Mouse (Mus musculus) forebrain, embryonic 15.5 days (tissue): ENCODE measurements around the gene Mcmbp. TPM values are rescaled to one million over a fixed set of nuclear protein-coding genes. Genes with fewer than 3 reads are reported as not detected.

Source experiments
- ATAC-seq: fragments of 200-750 bp; cut with Nextera tagmentation; replicated peaks from 2 replicates; pipeline ENCODE4 v1.8.0; 2017; ENCODE audit warnings: mild to moderate bottlenecking, moderate TSS enrichment, moderate library complexity
- H3K27ac ChIP-seq: fragments of 300-500 bp; sonication (generic); replicated peaks from 2 replicates; pipeline ENCODE4 v1.5.1; 2015; ENCODE audit warnings: mild to moderate bottlenecking, inconsistent platforms
- H3K27me3 ChIP-seq: fragments of 300-500 bp; sonication (generic); 2 replicates; pipeline ENCODE4 v1.6.1; 2015; ENCODE audit warnings: inconsistent platforms
- H3K36me3 ChIP-seq: fragments of 300-500 bp; sonication (generic); 2 replicates; pipeline ENCODE4 v1.6.1; 2015; ENCODE audit warnings: mild to moderate bottlenecking, inconsistent platforms
- H3K4me1 ChIP-seq: fragments of 300-500 bp; sonication (generic); 2 replicates; pipeline ENCODE4 v1.6.1; 2015; ENCODE audit warnings: inconsistent platforms
- H3K4me2 ChIP-seq: fragments of 300-500 bp; sonication (generic); replicated peaks from 2 replicates; pipeline ENCODE4 v1.6.1; 2015; ENCODE audit warnings: mild to moderate bottlenecking, inconsistent platforms
- H3K4me3 ChIP-seq: fragments of 300-500 bp; sonication (generic); 2 replicates; pipeline ENCODE4 v1.5.1; 2015; ENCODE audit warnings: mild to moderate bottlenecking, inconsistent platforms
- H3K9ac ChIP-seq: fragments of 300-500 bp; sonication (generic); replicated peaks from 2 replicates; pipeline ENCODE4 v1.6.1; 2015; ENCODE audit warnings: mild to moderate bottlenecking, inconsistent platforms
- H3K9me3 ChIP-seq: fragments of 300-500 bp; sonication (generic); 2 replicates; pipeline ENCODE4 v1.6.1; 2016; ENCODE audit warnings: inconsistent platforms
- WGBS: fragments of 180-500 bp; shearing (Covaris S2); methylation state at CpG from one replicate; pipeline ENCODE4 v1.1.7; 2015; ENCODE audit warnings: mixed read lengths; 5-methylcytosine and 5-hydroxymethylcytosine counted together
- polyA plus RNA-seq: library from polyadenylated mRNA; unstranded; fragments of >200 nt; fragmentation: Nextera tagmentation; extraction: Ambion mirVana; gene quantifications from 2 replicates; pipeline ENCODE4 v1.2.1, GENCODE M21; 2015

Gene Mcmbp
- polyA plus RNA-seq, 1 experiment from 2014 or later = 61.0 TPM

- Histone ChIP-seq H3K9me3 (no peaks in the 10 kb centered on the region), H3K4me2 (no peak overlapping the region), H3K36me3 (no peaks in the 10 kb centered on the region), H3K4me1 (peaks cover 22% of the 10 kb centered on the region), H3K27ac (peak overlapping the region; percentile 43), H3K9ac (no peak overlapping the region), H3K27me3 (no peaks in the 10 kb centered on the region), H3K4me3 (no peak overlapping the region)
- WGBS = 54% methylated on average over 5 of the region's 5 CpGs
- no peak for ATAC-seq
Observed at GRCm38 (mm10) chr7:128667788-128668187, 72.5 kb downstream of the Mcmbp start.

- Histone ChIP-seq H3K27ac (no peak overlapping the region), H3K27me3 (no peaks in the 10 kb centered on the region), H3K36me3 (no peaks in the 10 kb centered on the region), H3K4me2 (no peak overlapping the region), H3K4me3 (no peak overlapping the region), H3K9me3 (no peaks in the 10 kb centered on the region), H3K4me1 (peaks cover 8% of the 10 kb centered on the region; the same call in 1 of the 2 replicates), H3K9ac (no peak overlapping the region)
- ATAC-seq = no peak
- 89% methylated on average over 11 of the region's 11 CpGs for WGBS
Observed at GRCm38 (mm10) chr7:128664861-128665377, 75.4 kb downstream of the Mcmbp start.

GRCm38 (mm10) chr7:128663906-128664305 lies 76.4 kb downstream of the Mcmbp start:
- no peak overlapping the region for H3K4me3 ChIP-seq
- H3K9me3 ChIP-seq = no peaks in the 10 kb centered on the region
- no peak overlapping the region for H3K27ac ChIP-seq
- no peaks in the 10 kb centered on the region for H3K27me3 ChIP-seq
- H3K36me3 ChIP-seq = no peaks in the 10 kb centered on the region
- WGBS = 91% methylated on average over 8 of the region's 8 CpGs
- ATAC-seq = no peak
- H3K4me2 ChIP-seq = no peak overlapping the region
- no peak overlapping the region for H3K9ac ChIP-seq
- H3K4me1 ChIP-seq = peaks cover 8% of the 10 kb centered on the region; the same call in 1 of the 2 replicates

GRCm38 (mm10) chr7:128656970-128657369 lies 83.3 kb downstream of the Mcmbp start:
- Histone ChIP-seq H3K4me2 (no peak overlapping the region), H3K27me3 (no peaks in the 10 kb centered on the region), H3K9ac (no peak overlapping the region), H3K36me3 (no peaks in the 10 kb centered on the region), H3K4me1 (no peaks in the 10 kb centered on the region), H3K4me3 (no peak overlapping the region), H3K9me3 (no peaks in the 10 kb centered on the region), H3K27ac (no peak overlapping the region)
- 90% methylated on average over 1 of the region's 1 CpGs for WGBS
- ATAC-seq = no peak

Other genes with a start within 250 kb of the Mcmbp start
- 1.4 and 2.2 TPM in 2 replicates for gene Bag3, start 216.9 kb downstream of the Mcmbp start, polyA plus RNA-seq
- gene Inpp5f, start 129.2 kb downstream of the Mcmbp start, polyA plus RNA-seq = 295 and 316 TPM in 2 replicates
- 35.8 and 35.9 TPM in 2 replicates for gene Sec23ip, start 4.4 kb upstream of the Mcmbp start, polyA plus RNA-seq